Mouse (Mus musculus) embryonic facial prominence, embryonic 10.5 days (tissue): ENCODE data around the gene Atp5b. TPM values are rescaled to one million over a fixed set of nuclear protein-coding genes. Genes with fewer than 3 reads are reported as not detected.
"Not testable (repeated sequence)": the region's sequence is repeated elsewhere in the genome, so short reads cannot be mapped to it uniquely, and the experiment has no call there.

Source experiments
- DNase-seq: peaks from one replicate; pipeline ENCODE4 v3.0.0-alpha.2; 2017; ENCODE audit warnings: low spot score
- H3K27ac ChIP-seq: fragments of 300-500 bp; sonication (generic); replicated peaks from 2 replicates; pipeline ENCODE4 v1.5.1; 2016; ENCODE audit warnings: mild to moderate bottlenecking
- H3K27me3 ChIP-seq: fragments of 300-500 bp; sonication (generic); replicated peaks from 2 replicates; pipeline ENCODE4 v1.6.1; 2016; ENCODE audit warnings: low read depth, mild to moderate bottlenecking; ENCODE audit not compliant: poor library complexity, severe bottlenecking
- H3K36me3 ChIP-seq: fragments of 300-500 bp; sonication (generic); replicated peaks from 2 replicates; pipeline ENCODE4 v1.6.1; 2016; ENCODE audit warnings: mild to moderate bottlenecking, moderate library complexity
- H3K4me1 ChIP-seq: fragments of 300-500 bp; sonication (generic); 2 replicates; pipeline ENCODE4 v1.6.1; 2016
- H3K4me3 ChIP-seq: fragments of 300-500 bp; sonication (generic); 2 replicates; pipeline ENCODE4 v1.5.1; 2016; ENCODE audit warnings: mild to moderate bottlenecking, moderate library complexity
- H3K9me3 ChIP-seq: fragments of 300-500 bp; sonication (generic); 2 replicates; pipeline ENCODE4 v1.6.1; 2016; ENCODE audit warnings: mild to moderate bottlenecking
- WGBS: fragments of 180-500 bp; shearing (Covaris S2); methylation state at CpG from one replicate; pipeline ENCODE4 v1.1.7; 2016; 5-methylcytosine and 5-hydroxymethylcytosine counted together
- polyA plus RNA-seq: library from polyadenylated mRNA; unstranded; fragments of >200 nt; fragmentation: Nextera tagmentation; extraction: Ambion mirVana; gene quantifications from 2 replicates; pipeline ENCODE4 v1.2.1, GENCODE M21; 2016

Gene Atp5b
- polyA plus RNA-seq, 1 experiment from 2014 or later, result 2,197 TPM

GRCm38 (mm10) chr10:128051589-128051988 is 31.5 kb upstream of the Atp5b start:
- no peak for DNase-seq
- Histone ChIP-seq H3K27me3 (no peaks in the 10 kb centered on the region), H3K36me3 (peaks cover 56% of the 10 kb centered on the region), H3K4me3 (no peak overlapping the region), H3K9me3 (no peaks in the 10 kb centered on the region), H3K27ac (no peak overlapping the region), H3K4me1 (no peaks in the 10 kb centered on the region)
- 96% methylated on average over 5 of the region's 5 CpGs for WGBS

GRCm38 (mm10) chr10:128052136-128052535 is 30.9 kb upstream of the Atp5b start:
- WGBS, result 97% methylated on average over 1 of the region's 2 CpGs
- H3K4me1 ChIP-seq, H3K9me3 ChIP-seq, DNase-seq, H3K27ac ChIP-seq, H3K4me3 ChIP-seq, H3K27me3 ChIP-seq: not testable (repeated sequence)
- H3K36me3 ChIP-seq, result peaks cover 50% of the 10 kb centered on the region

DNA sequence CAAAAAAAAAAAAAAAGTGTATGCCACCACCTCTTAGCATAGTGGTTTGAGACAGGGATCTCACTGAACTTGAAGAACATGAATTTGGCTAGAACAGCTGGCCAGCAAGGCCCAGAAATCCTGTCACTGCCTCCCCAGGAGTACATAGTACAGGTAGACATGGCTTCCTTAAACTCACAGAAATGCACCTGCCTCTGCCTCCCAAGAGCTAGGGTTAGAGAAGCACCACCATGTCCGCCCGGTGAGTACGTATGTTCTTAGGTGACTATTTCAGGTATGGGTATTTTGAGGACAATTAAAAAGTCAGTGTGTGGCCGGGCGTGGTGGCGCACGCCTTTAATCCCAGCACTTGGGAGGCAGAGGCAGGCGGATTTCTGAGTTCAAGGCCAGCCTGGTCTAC is 30.1 kb upstream of the Atp5b start:
- Histone ChIP-seq H3K9me3 (no peaks in the 10 kb centered on the region), H3K36me3 (peaks cover 41% of the 10 kb centered on the region), H3K4me1 (peaks cover 6% of the 10 kb centered on the region), H3K27ac (no peak overlapping the region), H3K27me3 (no peaks in the 10 kb centered on the region), H3K4me3 (no peak overlapping the region)
- 93% methylated on average over 8 of the region's 8 CpGs for WGBS
- DNase-seq, result no peak

GRCm38 (mm10) chr10:128058184-128058583 is 24.9 kb upstream of the Atp5b start:
- DNase-seq, result no peak
- Histone ChIP-seq H3K27me3 (no peaks in the 10 kb centered on the region), H3K36me3 (peaks cover 27% of the 10 kb centered on the region), H3K27ac (peak overlapping the region; percentile 98), H3K4me3 (peak overlapping the region; percentile 98), H3K9me3 (no peaks in the 10 kb centered on the region), H3K4me1 (peaks cover 28% of the 10 kb centered on the region)
- 1% methylated on average over 18 of the region's 18 CpGs for WGBS

DNA sequence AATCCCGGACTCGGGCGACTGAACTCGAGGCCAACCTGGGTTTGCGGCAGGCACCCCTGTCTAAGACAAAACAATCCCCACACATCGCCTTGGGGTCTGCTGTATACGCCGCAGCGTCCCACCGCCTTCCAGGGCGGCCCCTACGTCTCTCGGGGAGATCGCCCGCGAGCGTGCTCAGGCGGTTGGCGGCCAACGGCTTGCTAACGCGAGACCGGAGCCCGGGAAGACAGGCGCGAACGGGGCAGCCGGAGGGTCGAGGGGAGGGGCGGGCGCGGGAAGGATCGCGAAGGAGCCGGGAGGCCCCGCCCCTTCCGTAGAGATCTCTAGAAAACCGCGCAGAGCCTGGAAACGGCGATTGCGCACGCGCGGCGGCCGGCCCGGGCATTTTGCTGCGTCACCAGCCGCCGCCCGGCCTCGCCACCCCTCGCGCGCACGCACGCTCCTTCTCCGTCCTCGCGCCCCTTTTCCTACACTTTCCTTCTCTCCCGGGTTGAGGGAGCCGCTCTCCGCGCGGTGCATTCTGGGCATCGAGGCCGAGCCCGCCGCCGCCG is 24.4 kb upstream of the Atp5b start, which contains the start of gene Ptges3:
Gene Ptges3, plus strand, starts transcription at position 354 of the 551 bp plus-strand sequence.
- H3K27ac ChIP-seq, result peak within 1 kb of the TSS; percentile 98
- H3K9me3 ChIP-seq, result no peaks in the 10 kb centered on the region
- WGBS, result under 1% methylated on average over 70 of the region's 72 CpGs
- peak; percentile 99 for DNase-seq
- peak within 1 kb of the TSS; percentile 98 for H3K4me3 ChIP-seq
- H3K27me3 ChIP-seq, result no peaks in the 10 kb centered on the region
- peaks cover 31% of the 10 kb centered on the region for H3K36me3 ChIP-seq
- peaks cover 28% of the 10 kb centered on the region for H3K4me1 ChIP-seq

DNA sequence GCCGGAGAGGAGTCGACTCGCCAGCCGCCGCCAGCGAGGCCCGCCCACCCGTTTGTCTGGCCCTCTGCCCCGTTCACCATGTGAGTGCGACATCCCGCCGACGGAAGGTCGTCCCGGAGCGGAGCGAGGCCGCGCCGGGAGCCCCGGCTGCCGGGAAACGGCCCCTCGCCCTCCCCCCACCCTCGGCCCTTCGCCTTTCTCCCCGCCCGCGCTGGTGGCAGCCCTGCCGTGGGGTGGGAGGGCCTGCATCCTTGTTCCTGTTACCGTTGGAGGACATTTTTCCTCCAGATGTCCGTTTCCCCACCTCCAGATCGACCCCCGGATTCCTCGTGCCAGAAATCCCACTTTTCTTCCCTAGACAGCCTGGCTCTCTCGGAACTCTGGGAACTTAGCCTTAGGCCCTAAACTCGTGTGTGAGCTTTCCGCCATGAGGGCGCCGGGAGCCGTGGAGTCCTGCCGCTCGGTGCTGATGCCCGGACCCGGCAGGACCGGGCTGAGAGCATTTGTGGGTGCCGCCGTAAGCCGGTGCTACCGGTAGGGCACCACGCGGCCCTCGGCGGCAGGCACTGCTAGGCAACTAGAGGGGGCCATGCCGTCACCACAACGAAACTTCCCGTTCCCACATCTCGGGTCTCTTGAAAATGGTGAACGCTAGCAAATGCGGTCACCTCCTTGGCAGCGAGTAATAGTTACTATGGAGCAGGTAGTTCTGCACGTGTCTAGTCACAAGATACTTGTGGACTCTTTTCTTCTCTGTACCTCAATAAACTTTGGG is 23.7 kb upstream of the Atp5b start:
- WGBS, result under 1% methylated on average over 62 of the region's 62 CpGs
- Histone ChIP-seq H3K27ac (peak overlapping the region; percentile 98), H3K4me1 (peaks cover 28% of the 10 kb centered on the region), H3K27me3 (no peaks in the 10 kb centered on the region), H3K4me3 (peak overlapping the region; percentile 98), H3K36me3 (peaks cover 38% of the 10 kb centered on the region), H3K9me3 (no peaks in the 10 kb centered on the region)
- peak; percentile 71 for DNase-seq

DNA sequence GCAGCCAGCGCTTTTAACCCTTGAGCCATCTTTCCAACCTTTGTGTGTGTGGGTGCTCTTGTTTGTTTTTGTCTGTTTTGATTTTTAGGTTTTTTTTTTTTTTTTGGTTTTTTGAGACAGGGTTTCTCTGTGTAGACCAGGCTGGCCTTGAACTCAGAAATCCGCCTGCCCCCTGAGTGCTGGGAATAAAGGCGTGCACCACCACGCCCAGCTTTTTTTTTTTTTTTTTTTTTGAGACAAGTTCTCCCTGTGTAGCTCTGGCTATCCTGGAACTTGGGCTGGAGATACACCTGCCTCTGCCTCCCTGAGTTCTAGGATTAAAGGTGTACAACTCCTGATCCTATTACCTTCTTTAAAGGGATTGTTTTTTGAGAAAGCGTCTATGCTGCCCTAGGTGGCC is 22.0 kb upstream of the Atp5b start:
- Histone ChIP-seq H3K36me3 (peaks cover 55% of the 10 kb centered on the region), H3K27me3 (no peaks in the 10 kb centered on the region), H3K9me3 (no peaks in the 10 kb centered on the region), H3K27ac (no peak overlapping the region), H3K4me1 (peaks cover 28% of the 10 kb centered on the region), H3K4me3 (peak overlapping the region; percentile 98)
- no peak for DNase-seq
- 93% methylated on average over 5 of the region's 5 CpGs for WGBS

DNA sequence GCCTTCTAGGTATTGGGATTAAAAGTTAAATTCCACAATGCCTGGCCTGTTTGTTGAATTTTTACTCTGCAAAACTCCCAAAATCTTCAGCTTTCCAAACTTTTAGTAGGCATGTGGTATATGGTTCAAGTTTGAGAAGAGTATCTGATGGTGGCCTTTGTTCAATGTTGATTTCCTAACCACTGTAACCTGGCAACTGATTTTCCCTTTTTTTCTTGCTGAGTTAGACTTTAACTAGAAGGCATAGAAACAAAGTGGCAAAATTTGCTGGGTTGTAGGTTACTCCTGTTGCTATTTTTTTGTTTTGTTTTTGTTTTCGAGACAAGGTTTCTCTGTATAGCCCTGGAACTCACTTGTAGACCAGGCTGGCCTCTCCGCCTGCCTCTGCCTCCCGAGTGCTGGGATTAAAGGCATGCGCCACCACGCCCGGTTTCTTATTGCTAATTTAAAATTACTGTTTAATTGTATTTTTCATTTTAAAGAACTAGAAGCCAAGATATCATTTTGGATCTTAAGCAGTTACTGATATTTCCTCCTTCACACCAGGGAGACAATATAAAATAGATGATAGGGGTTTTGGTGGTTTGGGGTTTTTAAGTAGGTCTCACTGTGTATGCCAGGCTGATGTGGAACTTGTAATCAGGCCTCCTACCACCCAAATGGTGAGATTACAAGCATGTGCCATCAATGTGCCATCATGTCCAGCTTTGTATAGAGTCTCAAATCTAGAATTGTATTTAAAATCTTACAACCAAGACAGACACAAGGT is 20.7 kb upstream of the Atp5b start:
- Histone ChIP-seq H3K9me3 (no peaks in the 10 kb centered on the region), H3K36me3 (peaks cover 67% of the 10 kb centered on the region), H3K4me3 (0 out of 2 replicates have a peak overlapping the region, but pooled peaks have one; percentile 13), H3K4me1 (peaks cover 28% of the 10 kb centered on the region), H3K27ac (no peak overlapping the region), H3K27me3 (no peaks in the 10 kb centered on the region)
- no peak for DNase-seq
- WGBS, result 92% methylated on average over 6 of the region's 6 CpGs

GRCm38 (mm10) chr10:128066072-128066471 is 17.0 kb upstream of the Atp5b start:
- H3K27ac ChIP-seq, result no peak overlapping the region
- no peak for DNase-seq
- peaks cover 92% of the 10 kb centered on the region for H3K36me3 ChIP-seq
- peaks cover 5% of the 10 kb centered on the region; the same call in 1 of the 2 replicates for H3K4me1 ChIP-seq
- 87% methylated on average over 5 of the region's 5 CpGs for WGBS
- H3K27me3 ChIP-seq, result no peaks in the 10 kb centered on the region
- H3K4me3 ChIP-seq, result no peak overlapping the region
- no peaks in the 10 kb centered on the region for H3K9me3 ChIP-seq

- DNase-seq, result no peak
- no peak overlapping the region for H3K27ac ChIP-seq
- no peak overlapping the region for H3K4me3 ChIP-seq
- H3K27me3 ChIP-seq, result no peaks in the 10 kb centered on the region
- no peaks in the 10 kb centered on the region for H3K4me1 ChIP-seq
- WGBS, result 95% methylated on average over 4 of the region's 4 CpGs
- H3K9me3 ChIP-seq, result no peaks in the 10 kb centered on the region
- peaks cover 93% of the 10 kb centered on the region for H3K36me3 ChIP-seq
Measured at GRCm38 (mm10) chr10:128069201-128069600, 13.9 kb upstream of the Atp5b start.

DNA sequence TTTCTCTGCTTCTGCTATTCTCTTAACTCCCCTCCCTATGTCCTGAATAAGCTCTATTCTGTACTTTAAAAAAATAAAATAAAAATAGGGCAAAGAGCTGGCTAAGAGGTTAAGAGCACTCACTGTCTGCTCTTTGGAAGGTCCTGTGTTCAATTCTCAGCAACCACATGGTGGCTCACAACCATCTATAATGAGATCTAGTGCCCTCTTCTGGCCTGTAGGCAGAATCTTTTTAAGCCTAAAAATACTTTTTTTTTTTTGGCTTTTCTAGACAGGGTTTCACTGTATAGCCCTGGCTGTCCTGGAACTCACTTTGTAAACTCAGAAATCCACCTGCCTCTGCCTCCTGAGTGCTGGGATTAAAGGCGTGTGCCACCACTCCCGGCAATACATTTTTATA is 12.6 kb upstream of the Atp5b start:
- not testable (repeated sequence) for H3K4me3 ChIP-seq, H3K27me3 ChIP-seq, H3K4me1 ChIP-seq, DNase-seq, H3K9me3 ChIP-seq, H3K27ac ChIP-seq
- WGBS, result 91% methylated on average over 2 of the region's 2 CpGs
- H3K36me3 ChIP-seq, result peaks cover 92% of the 10 kb centered on the region

GRCm38 (mm10) chr10:128078269-128078668 is 4.8 kb upstream of the Atp5b start:
- H3K4me3 ChIP-seq, DNase-seq, H3K9me3 ChIP-seq, H3K27ac ChIP-seq, H3K27me3 ChIP-seq, H3K4me1 ChIP-seq: not testable (repeated sequence)
- 81% methylated on average over 5 of the region's 5 CpGs for WGBS
- H3K36me3 ChIP-seq, result peaks cover 40% of the 10 kb centered on the region
